Mouse (Mus musculus): ENCODE measurements around the gene Gm4787. TPM values are rescaled to one million over a fixed set of nuclear protein-coding genes. Genes with fewer than 3 reads are reported as not detected.
A peak's percentile ranks its signal among the peaks of the same experiment; 100 is the strongest.
"Not testable (repeated sequence)": the region's sequence is repeated elsewhere in the genome, so short reads cannot be mapped to it uniquely, and the experiment has no call there.

Gm4787 gene
- polyA plus RNA-seq (2015; fragmentation: Nextera tagmentation; extraction: Ambion mirVana), result 0.18 and 0.22 TPM in 2 replicates

DNA sequence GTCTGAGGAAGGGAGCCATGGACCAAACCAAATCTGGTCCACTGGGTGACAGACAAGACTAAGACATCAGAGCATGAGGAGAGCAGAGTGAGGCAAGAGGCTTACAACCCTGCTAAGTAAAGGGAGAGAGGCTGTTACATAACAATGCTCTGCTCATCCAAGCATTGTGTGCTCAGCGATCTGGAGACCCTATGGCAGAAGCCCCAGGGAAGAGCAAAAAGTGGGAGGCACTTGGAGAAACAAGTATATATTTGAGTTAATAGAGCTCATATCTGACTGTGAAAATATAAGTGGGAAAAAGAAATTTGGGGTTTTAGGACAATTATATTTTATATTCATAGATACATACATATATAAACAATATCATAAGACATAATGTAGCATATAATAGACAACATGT is at the start of gene Gm4787:
Gene Gm4787, minus strand, starts transcription at position 101 of the 400 bp plus-strand sequence.
- DNase-seq (ENCODE audit: low spot score); H3K9me3 ChIP-seq (replicated peaks; ENCODE audit: low read length); H3K9ac ChIP-seq (ENCODE audit: low read depth, low read length); H3K4me1 ChIP-seq (replicated peaks; ENCODE audit: insufficient read depth, low read length); ATAC-seq (replicated peaks; ENCODE audit: low FRiP score, low read depth); H3K4me2 ChIP-seq (ENCODE audit: low read length); H3K27me3 ChIP-seq (ENCODE audit: insufficient read depth, low read length); H3K4me3 ChIP-seq (replicated peaks; ENCODE audit: low read depth, low read length); H3K27ac ChIP-seq; H3K36me3 ChIP-seq (ENCODE audit: insufficient read depth, low read length): not testable (repeated sequence)
- whole genome bisulfite sequencing, result 71% methylated on average over 1 of the region's 1 CpGs

DNA sequence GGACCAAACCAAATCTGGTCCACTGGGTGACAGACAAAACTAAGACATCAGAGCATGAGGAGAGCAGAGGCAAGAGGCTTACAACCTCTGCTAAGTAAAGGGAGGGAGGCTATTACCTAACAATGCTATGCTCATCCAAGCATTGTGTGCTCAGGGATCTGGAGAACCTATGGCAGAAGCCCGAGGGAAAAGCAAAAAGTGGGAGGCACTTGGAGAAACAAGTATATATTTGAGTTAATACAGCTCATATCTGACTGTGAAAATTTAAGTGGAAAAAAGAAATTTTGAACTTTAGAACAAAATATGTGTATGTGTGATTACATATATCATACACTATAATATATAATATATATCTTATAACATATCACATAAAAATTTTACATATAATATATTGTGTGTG is 42.6 kb upstream of the Gm4787 start, which contains the start of gene Adam4:
Gene Adam4, minus strand, starts transcription at position 101 of the 400 bp plus-strand sequence.
- ATAC-seq (replicated peaks; ENCODE audit: low FRiP score, low read depth) (no peak), DNase-seq (ENCODE audit: low spot score) (no peak)
- WGBS, result 88% methylated on average over 1 of the region's 1 CpGs

DNA sequence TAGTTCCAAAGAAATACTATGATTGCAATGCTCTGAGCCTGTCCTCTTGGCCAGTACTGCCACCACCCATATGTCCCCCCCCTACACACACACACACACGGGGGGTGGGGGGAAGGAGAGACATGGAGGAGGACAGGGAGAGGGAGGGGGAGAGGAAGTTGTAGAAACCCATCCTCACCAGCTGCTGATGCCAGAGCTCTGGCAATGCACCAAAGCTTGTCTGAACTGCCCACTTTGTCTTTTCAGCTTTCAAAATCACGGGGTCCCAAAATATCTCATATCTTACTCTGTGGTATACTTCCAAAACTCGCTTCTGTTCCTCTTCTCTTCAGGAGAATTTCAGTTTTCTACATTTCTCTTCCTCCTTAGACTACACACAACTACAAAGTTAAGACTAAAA is 33.9 kb upstream of the Gm4787 start:
- ATAC-seq (replicated peaks; ENCODE audit: low FRiP score, low read depth), result no peak
- 82% methylated on average over 3 of the region's 3 CpGs for WGBS
- no peaks in the 10 kb centered on the region for H3K4me1 ChIP-seq (replicated peaks; ENCODE audit: insufficient read depth, low read length)
- H3K27ac ChIP-seq, result no peak overlapping the region
- no peak overlapping the region for H3K9ac ChIP-seq (ENCODE audit: low read depth, low read length)
- H3K9me3 ChIP-seq (replicated peaks; ENCODE audit: low read length), result no peaks in the 10 kb centered on the region
- no peak overlapping the region for H3K4me3 ChIP-seq (replicated peaks; ENCODE audit: low read depth, low read length)
- no peak for TF ChIP-seq CTCF (IDR thresholded peaks at IDR 0.05; ENCODE audit: low read depth)
- DNase-seq (ENCODE audit: low spot score), result no peak
- H3K27me3 ChIP-seq (ENCODE audit: insufficient read depth, low read length), result no peaks in the 10 kb centered on the region
- H3K36me3 ChIP-seq (ENCODE audit: insufficient read depth, low read length), result no peaks in the 10 kb centered on the region
- H3K4me2 ChIP-seq (ENCODE audit: low read length), result no peak overlapping the region

More for the DNA sequence above, 42.6 kb upstream of the Gm4787 start, which contains the start of gene Adam4:
- H3K4me3 ChIP-seq (replicated peaks; ENCODE audit: low read depth, low read length), result no peak within 1 kb of the TSS
- H3K36me3 ChIP-seq (ENCODE audit: insufficient read depth, low read length), result no peaks in the 10 kb centered on the region
- H3K4me2 ChIP-seq (ENCODE audit: low read length), result no peak within 1 kb of the TSS
- no peak within 1 kb of the TSS for H3K9ac ChIP-seq (ENCODE audit: low read depth, low read length)
- H3K9me3 ChIP-seq (replicated peaks; ENCODE audit: low read length), result no peaks in the 10 kb centered on the region
- H3K27me3 ChIP-seq (ENCODE audit: insufficient read depth, low read length), result no peaks in the 10 kb centered on the region
- no peak for TF ChIP-seq CTCF (IDR thresholded peaks at IDR 0.05; ENCODE audit: low read depth)
- no peaks in the 10 kb centered on the region for H3K4me1 ChIP-seq (replicated peaks; ENCODE audit: insufficient read depth, low read length)
- H3K27ac ChIP-seq, result no peak within 1 kb of the TSS

DNA sequence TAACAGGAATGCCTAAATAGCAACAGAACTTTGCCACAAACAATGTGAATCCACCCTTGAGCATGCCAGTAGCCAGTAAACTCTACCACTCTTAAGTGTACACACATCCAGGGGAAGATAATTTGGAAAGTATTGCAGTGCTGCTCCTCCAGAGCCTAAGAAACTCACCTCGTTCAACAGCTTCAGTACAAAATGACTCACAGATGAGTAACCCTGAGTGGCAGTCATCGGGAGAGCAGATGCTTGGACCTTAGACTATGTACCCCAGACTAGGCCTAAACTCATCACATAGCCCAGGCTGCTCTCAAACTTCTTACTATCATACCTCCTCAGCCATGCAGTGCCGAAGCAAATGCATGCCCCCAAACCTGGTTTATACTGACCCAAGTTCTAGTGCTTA is 29.7 kb upstream of the Gm4787 start:
- no peak for TF ChIP-seq CTCF (IDR thresholded peaks at IDR 0.05; ENCODE audit: low read depth)
- H3K27ac ChIP-seq, result no peak overlapping the region

DNA sequence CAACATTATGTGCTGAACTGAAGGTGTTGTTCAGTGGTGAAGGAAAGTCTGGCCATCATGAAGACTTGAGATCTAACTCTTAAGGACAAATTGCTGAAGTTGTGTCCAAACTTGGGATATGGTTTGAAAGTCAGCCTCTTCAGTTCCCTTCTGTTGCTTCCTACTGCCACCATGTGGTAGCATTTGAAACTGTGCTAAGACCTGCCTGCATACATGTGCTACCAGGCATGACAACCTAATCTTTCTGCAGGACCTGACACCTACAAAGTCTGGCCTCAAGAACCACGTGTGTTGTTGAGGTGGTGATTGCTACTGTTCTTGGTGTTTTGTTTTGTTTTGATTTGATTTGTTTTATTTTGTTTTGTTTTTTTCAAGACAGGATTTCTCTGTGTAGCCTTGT is 22.9 kb upstream of the Gm4787 start:
- Histone ChIP-seq H3K4me3 (replicated peaks; ENCODE audit: low read depth, low read length) (no peak overlapping the region), H3K4me2 (ENCODE audit: low read length) (no peak overlapping the region), H3K27ac (no peak overlapping the region), H3K9ac (ENCODE audit: low read depth, low read length) (no peak overlapping the region), H3K36me3 (ENCODE audit: insufficient read depth, low read length) (no peaks in the 10 kb centered on the region), H3K27me3 (ENCODE audit: insufficient read depth, low read length) (no peaks in the 10 kb centered on the region), H3K4me1 (replicated peaks; ENCODE audit: insufficient read depth, low read length) (no peaks in the 10 kb centered on the region), H3K9me3 (replicated peaks; ENCODE audit: low read length) (no peaks in the 10 kb centered on the region)
- 6% methylated on average over 1 of the region's 1 CpGs for WGBS
- peak; percentile 82 for TF ChIP-seq CTCF (IDR thresholded peaks at IDR 0.05; ENCODE audit: low read depth)
- DNase-seq (ENCODE audit: low spot score) (peak; percentile 80), ATAC-seq (replicated peaks; ENCODE audit: low FRiP score, low read depth) (no peak)

More for the DNA sequence above, 29.7 kb upstream of the Gm4787 start:
- Histone ChIP-seq H3K27me3 (ENCODE audit: insufficient read depth, low read length) (no peaks in the 10 kb centered on the region), H3K4me1 (replicated peaks; ENCODE audit: insufficient read depth, low read length) (no peaks in the 10 kb centered on the region), H3K4me3 (replicated peaks; ENCODE audit: low read depth, low read length) (no peak overlapping the region), H3K4me2 (ENCODE audit: low read length) (no peak overlapping the region), H3K9ac (ENCODE audit: low read depth, low read length) (no peak overlapping the region), H3K9me3 (replicated peaks; ENCODE audit: low read length) (no peaks in the 10 kb centered on the region), H3K36me3 (ENCODE audit: insufficient read depth, low read length) (no peaks in the 10 kb centered on the region)
- ATAC-seq (replicated peaks; ENCODE audit: low FRiP score, low read depth) (no peak), DNase-seq (ENCODE audit: low spot score) (no peak)
- WGBS, result 83% methylated on average over 3 of the region's 3 CpGs

DNA sequence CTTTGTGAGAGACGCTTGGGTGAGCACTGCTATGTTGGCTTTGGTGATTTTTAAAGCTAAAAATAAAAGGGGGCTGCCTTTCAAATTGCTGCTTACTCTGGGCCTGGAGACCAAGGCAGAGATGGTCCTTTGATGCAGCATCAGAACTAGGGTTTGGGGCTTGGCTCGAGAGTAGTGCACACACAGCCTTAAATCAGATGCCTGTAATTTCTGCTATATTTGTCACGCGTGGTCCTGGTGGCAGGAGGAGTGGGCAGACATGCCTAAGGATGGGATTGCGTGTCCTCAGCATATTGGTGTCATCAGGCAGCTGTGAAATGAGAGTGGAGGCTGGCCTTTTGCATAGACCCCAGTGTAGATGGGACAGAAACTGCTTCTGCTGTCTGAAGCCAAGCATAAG is 45.4 kb downstream of the Gm4787 start:
- Histone ChIP-seq H3K4me2 (ENCODE audit: low read length) (peak overlapping the region; percentile 100; the same call in 1 of the 2 replicates), H3K9ac (ENCODE audit: low read depth, low read length) (no peak overlapping the region), H3K9me3 (replicated peaks; ENCODE audit: low read length) (no peaks in the 10 kb centered on the region), H3K27me3 (ENCODE audit: insufficient read depth, low read length) (peaks cover 16% of the 10 kb centered on the region; the same call in 1 of the 2 replicates), H3K4me1 (replicated peaks; ENCODE audit: insufficient read depth, low read length) (peaks cover 3% of the 10 kb centered on the region; the same call in 1 of the 2 replicates), H3K27ac (no peak overlapping the region), H3K36me3 (ENCODE audit: insufficient read depth, low read length) (no peaks in the 10 kb centered on the region), H3K4me3 (replicated peaks; ENCODE audit: low read depth, low read length) (no peak overlapping the region)
- no peak for ATAC-seq (replicated peaks; ENCODE audit: low FRiP score, low read depth)
- WGBS, result 70% methylated on average over 5 of the region's 5 CpGs
- no peak for TF ChIP-seq CTCF (IDR thresholded peaks at IDR 0.05; ENCODE audit: low read depth)
- DNase-seq (ENCODE audit: low spot score), result no peak
